Mouse (Mus musculus) B cell, adult 67 days (primary cell): ENCODE results near the gene Chac1. TPM values are rescaled to one million over a fixed set of nuclear protein-coding genes. Genes with fewer than 3 reads are reported as not detected.

Experiments
- total RNA-seq, 2 experiments: library from RNA; stranded (reverse); gene quantifications; 4 replicates each; pipeline ENCODE4 v1.2.4; 2023

Gene Chac1
- total RNA-seq, result under 1 TPM in 1 of 2 experiments, not detected in 1; 0.56 TPM

GRCm38 (mm10) chr2:119350555-119351486 lies at the start of gene Chac1:
Chac1 (plus strand) TSS chr2:119351229.

GRCm38 (mm10) chr2:119325568-119326143 lies 25.4 kb upstream of the Chac1 start, which contains the start of gene Dll4:
Dll4 (plus strand) TSS chr2:119325784.

Other genes with a start within 250 kb of the Chac1 start
- 1 to 10 TPM; 2.6 to 3.2 TPM for gene Rad51, start 238.4 kb upstream of the Chac1 start, total RNA-seq
- gene Rmdn3, start 194.2 kb upstream of the Chac1 start, total RNA-seq, result 10 to 100 TPM; 27.2 to 35.9 TPM
- not detected for gene Gchfr, start 183.5 kb upstream of the Chac1 start, total RNA-seq
- 1 to 10 TPM; 2.9 to 6.8 TPM for gene Gm14137, start 176.7 kb upstream of the Chac1 start, total RNA-seq
- gene Zfyve19, start 142.6 kb upstream of the Chac1 start, total RNA-seq, result 10 to 100 TPM; 36.2 to 47.6 TPM
- 10 to 100 TPM; 15.0 to 20.1 TPM for gene Dnajc17, start 142.4 kb upstream of the Chac1 start, total RNA-seq
- gene Ppp1r14d, start 121.3 kb upstream of the Chac1 start, total RNA-seq, result not detected
- gene Spint1, start 113.9 kb upstream of the Chac1 start, total RNA-seq, result 1 to 10 TPM in 1 of 2 experiments, under 1 TPM in 1; 0.29 to 1.3 TPM
- gene Rhov, start 80.0 kb upstream of the Chac1 start, total RNA-seq, result under 1 TPM; 0.44 to 0.84 TPM
- 10 to 100 TPM; 78.7 to 86.0 TPM for gene Vps18, start 62.5 kb upstream of the Chac1 start, total RNA-seq
- under 1 TPM; 0.55 to 0.59 TPM for gene Dll4, start 25.4 kb upstream of the Chac1 start, total RNA-seq
- gene Ino80, start 126.5 kb downstream of the Chac1 start, total RNA-seq, result 10 to 100 TPM; 47.3 to 48.9 TPM
- not detected for gene Exd1, start 196.4 kb downstream of the Chac1 start, total RNA-seq
- gene Chp1, start 196.5 kb downstream of the Chac1 start, total RNA-seq, result 10 to 100 TPM; 69.4 to 75.0 TPM